Mouse (Mus musculus) mammary gland, adult 2 months (tissue): ENCODE measurements around the gene Eif1ax. TPM values are rescaled to one million over a fixed set of nuclear protein-coding genes. Genes with fewer than 3 reads are reported as not detected.

Experiments used
- polyA plus RNA-seq: library from polyadenylated mRNA; depleted of rRNA; stranded (reverse); fragments of >200 nt; gene quantifications from 2 replicates; pipeline ENCODE4 v1.2.3, GENCODE M21; 2012; ENCODE audit warnings: low replicate concordance; rRNA removed

Eif1ax gene
- polyA plus RNA-seq, result 38.3 and 88.1 TPM in 2 replicates

DNA sequence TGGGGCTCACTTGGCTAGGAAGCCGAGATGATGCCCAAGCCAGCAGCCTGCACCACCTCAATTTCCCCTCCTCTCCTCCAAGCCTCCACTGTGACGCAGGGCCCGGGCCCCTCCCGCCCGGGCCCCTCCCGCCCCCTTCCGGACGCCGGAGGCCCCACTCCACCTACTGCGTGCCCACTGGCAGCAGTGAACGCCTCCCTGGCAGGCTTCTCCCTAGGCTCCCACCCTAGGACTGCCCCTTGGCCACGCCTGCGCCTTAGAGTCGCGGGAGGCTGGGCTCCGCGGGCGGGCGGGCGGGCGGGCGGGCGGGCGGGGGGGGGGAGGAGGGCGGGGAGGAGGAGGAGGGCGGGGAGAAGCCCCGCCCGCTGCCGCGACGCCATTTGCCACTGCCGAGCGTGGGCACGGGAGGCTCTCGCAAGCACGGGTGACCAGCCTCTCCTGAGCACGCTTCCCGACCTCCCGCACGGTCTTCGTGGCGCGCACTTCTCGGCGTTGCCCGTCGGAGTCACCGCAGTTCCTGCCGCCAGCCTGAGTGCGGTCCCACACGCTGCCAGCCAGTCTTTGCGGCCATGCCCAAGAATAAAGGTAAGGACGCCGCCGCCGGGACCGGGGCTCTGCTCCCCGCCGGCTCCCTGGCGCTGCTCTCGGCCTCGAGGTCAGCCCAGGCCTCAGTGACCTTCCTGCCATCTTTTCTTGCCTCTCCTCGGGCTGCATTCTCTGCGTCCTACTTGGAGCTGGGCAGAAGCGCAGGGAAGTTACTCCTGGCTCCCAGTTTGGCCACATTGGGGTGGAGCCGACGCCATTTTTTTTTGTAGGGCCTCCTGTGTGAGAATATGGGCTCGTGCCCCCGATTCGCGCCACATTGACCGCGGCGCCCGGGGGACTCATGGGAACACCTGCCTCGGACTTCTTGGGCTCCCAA, at the start of gene Eif1ax:
Eif1ax (plus strand) TSS at position 348 of the 922 bp plus-strand sequence.

DNA sequence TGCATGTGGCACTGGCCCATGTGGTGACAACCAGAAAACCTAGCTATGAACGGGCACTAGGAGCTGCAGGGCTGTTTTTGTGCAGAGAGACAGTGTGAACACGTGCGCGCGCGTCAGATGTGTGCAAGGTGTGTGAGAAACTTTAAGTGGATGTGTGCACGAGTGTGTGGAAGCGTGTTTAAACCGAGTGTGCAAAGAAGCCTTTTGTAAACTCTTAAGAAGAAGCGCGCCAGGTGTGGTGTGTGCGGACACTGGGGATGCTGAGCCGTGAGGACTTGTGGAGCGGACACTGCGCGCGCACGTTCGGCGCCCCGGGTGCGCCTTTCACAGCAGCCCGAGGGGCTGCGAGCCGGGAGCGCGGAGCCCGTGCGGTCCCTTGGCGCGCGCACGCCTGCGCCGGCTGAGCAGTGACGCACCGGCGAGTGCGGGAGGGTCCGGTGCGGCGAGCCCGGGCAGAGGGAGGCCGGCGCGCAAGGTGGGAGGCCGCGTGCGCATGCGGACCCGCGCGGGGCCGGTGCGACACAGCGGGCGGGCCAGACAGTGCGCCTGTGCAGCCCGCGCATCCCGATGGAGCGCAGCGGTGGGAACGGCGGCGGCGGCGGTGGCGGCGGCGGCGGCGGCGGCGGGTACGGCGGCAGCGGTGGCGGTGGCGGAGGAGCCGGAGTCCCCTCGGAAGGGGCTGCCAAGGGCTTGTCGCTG, 42.3 kb downstream of the Eif1ax start, which contains the start of gene Map7d2:
Map7d2 (plus strand) TSS at position 443 of the 699 bp plus-strand sequence.

Other genes with a start within 250 kb of the Eif1ax start
- 18.9 and 27.5 TPM in 2 replicates for gene Rps6ka3, start 161.9 kb upstream of the Eif1ax start, polyA plus RNA-seq
- 0.46 TPM in 1 of 2 replicates, not detected in the other for gene Map7d2, start 42.4 kb downstream of the Eif1ax start, polyA plus RNA-seq
- gene Bclaf3, start 154.5 kb downstream of the Eif1ax start, polyA plus RNA-seq, result 1.6 and 5.7 TPM in 2 replicates